Mouse (Mus musculus): ENCODE measurements around the gene Gm11116.
"Not testable (repeated sequence)": the region's sequence is repeated elsewhere in the genome, so short reads cannot be mapped to it uniquely, and the experiment has no call there.

The Gm11116 gene

DNA sequence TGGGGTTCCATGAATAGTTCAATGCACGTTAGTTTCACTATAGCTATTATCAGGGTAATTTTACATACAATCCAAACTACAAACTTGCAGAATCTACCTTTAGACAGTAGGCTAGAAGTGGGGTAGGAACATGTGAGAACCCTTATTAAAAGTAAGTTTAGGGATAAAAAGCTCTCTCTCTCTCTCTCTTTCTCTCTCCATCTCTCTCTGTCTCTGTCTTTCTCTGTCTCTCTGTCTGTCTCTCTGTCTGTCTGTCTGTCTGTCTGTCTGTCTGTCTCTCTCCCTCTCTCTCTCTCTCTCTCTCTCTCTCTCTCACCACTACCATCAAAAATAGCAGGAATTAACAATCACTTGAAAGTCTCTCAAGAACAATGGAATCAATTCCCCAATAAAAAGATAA, at the start of gene Gm11116:
Gene Gm11116, minus strand, starts transcription at position 101 of the 400 bp plus-strand sequence.
- no peak for DNase-seq (ENCODE audit: low read depth)

DNA sequence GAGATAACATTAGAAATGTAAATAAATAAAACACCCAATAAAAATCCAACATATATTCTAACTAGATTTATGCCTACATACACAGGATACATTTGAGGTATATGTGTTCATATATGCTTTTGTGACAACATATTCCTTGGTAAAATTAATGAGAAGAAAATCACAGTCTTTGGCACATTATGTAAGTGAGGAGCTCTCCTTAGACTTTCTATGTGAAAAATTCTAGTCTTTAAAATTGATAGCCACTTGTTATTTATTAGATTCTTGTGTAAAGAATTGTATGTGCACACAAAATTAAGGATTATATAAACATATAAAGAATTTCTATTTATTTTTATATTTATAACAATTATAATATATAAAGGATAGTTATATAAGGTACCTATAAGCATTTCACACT, 42.7 kb upstream of the Gm11116 start, which contains the start of gene Gm11115:
Gene Gm11115, minus strand, starts transcription at position 101 of the 400 bp plus-strand sequence.
- no peak for DNase-seq (ENCODE audit: low read depth)

GRCm38 (mm10) chr5:88086256-88086655, 25.1 kb downstream of the Gm11116 start, which contains the start of gene Smr2:
Gene Smr2 (plus strand): TSS chr5:88086556.
- not testable (repeated sequence) for DNase-seq (ENCODE audit: low read depth)
